Mouse (Mus musculus) olfactory bulb, adult 2 months (tissue): ENCODE results near the gene Serpini2. TPM values are rescaled to one million over a fixed set of nuclear protein-coding genes. Genes with fewer than 3 reads are reported as not detected.

Source experiments
- H3K27ac ChIP-seq: fragments of 200-500 bp; 2 replicates; pipeline ENCODE4 v1.5.1; 2012; ENCODE audit warnings: low read depth, low read length; ENCODE audit not compliant: insufficient read depth
- H3K4me1 ChIP-seq: fragments of 200-500 bp; 2 replicates; pipeline ENCODE4 v1.6.1; 2012; ENCODE audit warnings: low read length; ENCODE audit not compliant: control insufficient read depth, insufficient read depth
- H3K4me3 ChIP-seq: fragments of 200-500 bp; 2 replicates; pipeline ENCODE4 v1.5.1; 2012; ENCODE audit warnings: mild to moderate bottlenecking, low read depth, low read length, moderate library complexity; ENCODE audit not compliant: insufficient read depth
- CTCF ChIP-seq: fragments of 200-500 bp; IDR thresholded peaks from 2 replicates; pipeline ENCODE4 v1.5.1; 2012; ENCODE audit warnings: low read depth, mild to moderate bottlenecking, low read length, moderate library complexity; ENCODE audit not compliant: insufficient read depth
- POLR2A ChIP-seq: fragments of 200-500 bp; IDR thresholded peaks from 2 replicates; pipeline ENCODE4 v1.6.1; 2012; ENCODE audit warnings: mild to moderate bottlenecking, low read depth, low read length, moderate library complexity; ENCODE audit not compliant: insufficient read depth
- WGBS: fragments of 180-500 bp; shearing (Covaris S2); methylation state at CpG from one replicate; pipeline ENCODE4 v1.1.7; 2018; 5-methylcytosine and 5-hydroxymethylcytosine counted together
- polyA plus RNA-seq: library from polyadenylated mRNA; stranded (reverse); fragments of >200 nt; gene quantifications from 2 replicates; pipeline ENCODE4 v1.2.4, GENCODE M21; 2012; ENCODE audit warnings: low replicate concordance; ENCODE audit not compliant: missing spikeins, insufficient read depth, insufficient read length

Serpini2 gene
- polyA plus RNA-seq, 1 experiment: not detected

- 88% methylated on average over 2 of the region's 2 CpGs for WGBS
- Histone ChIP-seq H3K4me1 (no peaks in the 10 kb centered on the region), H3K27ac (no peak overlapping the region), H3K4me3 (no peak overlapping the region)
- no peak for TF ChIP-seq CTCF
- TF ChIP-seq POLR2A: no peak
Measured at GRCm38 (mm10) chr3:75293243-75293642, 23.4 kb upstream of the Serpini2 start.

GRCm38 (mm10) chr3:75277455-75277854 is 7.6 kb upstream of the Serpini2 start:
- Histone ChIP-seq H3K4me3 (no peak overlapping the region), H3K27ac (no peak overlapping the region), H3K4me1 (no peaks in the 10 kb centered on the region)
- TF ChIP-seq POLR2A (no peak), CTCF (no peak)
- WGBS: 82% methylated on average over 4 of the region's 4 CpGs

- Histone ChIP-seq H3K4me3 (no peak overlapping the region), H3K27ac (no peak overlapping the region), H3K4me1 (no peaks in the 10 kb centered on the region)
- TF ChIP-seq CTCF (no peak), POLR2A (no peak)
- 95% methylated on average over 3 of the region's 3 CpGs for WGBS
Measured at GRCm38 (mm10) chr3:75276522-75276921, 6.6 kb upstream of the Serpini2 start.

GRCm38 (mm10) chr3:75275127-75275526 is 5.2 kb upstream of the Serpini2 start:
- Histone ChIP-seq H3K27ac (no peak overlapping the region), H3K4me3 (no peak overlapping the region), H3K4me1 (no peaks in the 10 kb centered on the region)
- TF ChIP-seq CTCF (no peak), POLR2A (no peak)

- Histone ChIP-seq H3K4me3 (no peak overlapping the region), H3K4me1 (no peaks in the 10 kb centered on the region), H3K27ac (no peak overlapping the region)
- TF ChIP-seq POLR2A (no peak), CTCF (no peak)
Measured at GRCm38 (mm10) chr3:75259356-75259755, 10.5 kb downstream of the Serpini2 start.

- no peak overlapping the region for H3K4me3 ChIP-seq
- no peaks in the 10 kb centered on the region for H3K4me1 ChIP-seq
- WGBS: 76% methylated on average over 3 of the region's 3 CpGs
- TF ChIP-seq CTCF: no peak
- TF ChIP-seq POLR2A: no peak
- H3K27ac ChIP-seq: no peak overlapping the region
Measured at GRCm38 (mm10) chr3:75219694-75220093, 50.2 kb downstream of the Serpini2 start.

- peak; percentile 35; the same call in 1 of the 2 replicates for TF ChIP-seq CTCF
- TF ChIP-seq POLR2A: no peak
- WGBS: 0% methylated on average over 1 of the region's 1 CpGs
- H3K4me3 ChIP-seq: no peak overlapping the region
- no peaks in the 10 kb centered on the region for H3K4me1 ChIP-seq
- H3K27ac ChIP-seq: no peak overlapping the region
Measured at GRCm38 (mm10) chr3:75219211-75219610, 50.7 kb downstream of the Serpini2 start.

- Histone ChIP-seq H3K4me1 (no peaks in the 10 kb centered on the region), H3K27ac (no peak overlapping the region), H3K4me3 (no peak overlapping the region)
- TF ChIP-seq POLR2A: no peak
- no peak for TF ChIP-seq CTCF
- 40% methylated on average over 12 of the region's 12 CpGs for WGBS
Measured at GRCm38 (mm10) chr3:75202808-75203503, 66.9 kb downstream of the Serpini2 start.

Other genes with a start within 250 kb of the Serpini2 start
- not detected in 2 replicates for gene Zbbx, start 105.0 kb downstream of the Serpini2 start, polyA plus RNA-seq
- not detected in 2 replicates for gene Wdr49, start 212.1 kb upstream of the Serpini2 start, polyA plus RNA-seq